8 mouse cellular contexts compared by ENCODE assay signal in the genomic region with DNA sequence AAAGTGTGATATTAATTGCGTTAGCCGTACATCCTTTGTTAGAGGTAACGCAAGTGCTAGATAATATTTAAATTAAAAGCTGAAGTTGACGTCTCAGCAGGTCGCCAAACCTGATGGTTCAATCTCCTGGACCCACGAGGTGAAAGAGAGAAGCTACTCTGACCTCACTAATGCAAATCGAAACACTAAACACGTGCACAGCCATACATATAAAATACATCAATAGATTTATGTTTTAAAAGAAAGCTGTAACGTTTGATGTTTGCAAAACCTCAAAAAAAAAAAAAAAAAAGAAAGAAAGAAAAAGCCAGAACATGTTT. TPM values are rescaled to one million over a fixed set of nuclear protein-coding genes. Genes with fewer than 3 reads are reported as not detected.
DNase-seq lines count a peak whose midpoint lies in the region; ATAC-seq lines count a peak whose summit lies in the region.

No protein-coding gene starts in this region.

- H3K27me3 ChIP-seq in erythroblast, embryonic 14.5 days (ENCODE audit: control insufficient read depth): no peaks in the 10 kb centered on the region
- no peaks in the 10 kb centered on the region for H3K27me3 ChIP-seq in forebrain, embryonic 16.5 days (replicated peaks; ENCODE audit: control insufficient read depth, insufficient read depth, low read length)

- peak overlapping the region; percentile 95 for H3K4me3 ChIP-seq in erythroblast, embryonic 14.5 days (replicated peaks)
- H3K4me3 ChIP-seq in forebrain, embryonic 16.5 days (replicated peaks; ENCODE audit: low read length): peak overlapping the region; percentile 68
- H3K4me3 ChIP-seq in macrophage (ENCODE audit: inconsistent target): peak overlapping the region; percentile 83

- peak overlapping the region; percentile 88 for H3K9ac ChIP-seq in forebrain, embryonic 16.5 days (replicated peaks; ENCODE audit: low read depth, low read length)

- H3K9me3 ChIP-seq in erythroblast, embryonic 14.5 days (ENCODE audit: control insufficient read depth, low read length): peaks cover 2% of the 10 kb centered on the region; the same call in 1 of the 2 replicates
- no peaks in the 10 kb centered on the region for H3K9me3 ChIP-seq in forebrain, embryonic 16.5 days (ENCODE audit: control insufficient read depth, low read length)

- no peak for ATAC-seq in erythroblast, adult 5-6 weeks (replicated peaks; ENCODE audit: low FRiP score, poor library complexity, severe bottlenecking)
- no peak for ATAC-seq in forebrain, embryonic 16.5 days

- H3K27ac ChIP-seq in forebrain, embryonic 16.5 days (ENCODE audit: low read length): no peak overlapping the region
- H3K27ac ChIP-seq in macrophage: no peak overlapping the region

- H3K4me1 ChIP-seq in erythroblast, embryonic 14.5 days (ENCODE audit: control insufficient read depth): peaks cover 65% of the 10 kb centered on the region
- peaks cover 8% of the 10 kb centered on the region for H3K4me1 ChIP-seq in forebrain, embryonic 16.5 days (replicated peaks; ENCODE audit: control insufficient read depth, insufficient read depth, low read length)

- peak overlapping the region; percentile 70 for H3K4me2 ChIP-seq in forebrain, embryonic 16.5 days (ENCODE audit: low read length)

- H3K36me3 ChIP-seq in erythroblast, embryonic 14.5 days (ENCODE audit: control insufficient read depth): peaks cover 37% of the 10 kb centered on the region
- peaks cover 6% of the 10 kb centered on the region; the same call in 1 of the 2 replicates for H3K36me3 ChIP-seq in forebrain, embryonic 16.5 days (ENCODE audit: control insufficient read depth, insufficient read depth)
- H3K36me3 ChIP-seq in macrophage (ENCODE audit: inconsistent target): peaks cover 7% of the 10 kb centered on the region; the same call in 1 of the 2 replicates

- DNase-seq in CD4-positive helper T cell, adult 2 months (ENCODE audit: low read depth, low spot score): peak; percentile 59
- DNase-seq in urinary bladder, adult 2 months (ENCODE audit: low spot score): no peak
- no peak for DNase-seq in frontal cortex, postnatal 36 days (ENCODE audit: low spot score in 2 of 2)
- DNase-seq in adrenal gland, postnatal 36 days: no peak

- WGBS in forebrain, embryonic 16.5 days: 8% methylated on average over 9 of the region's 9 CpGs
- 2% methylated on average over 7 of the region's 9 CpGs for WGBS in macrophage (ENCODE audit: missing documents)

- peaks cover 36% of the 10 kb centered on the region for H3K79me2 ChIP-seq in macrophage (ENCODE audit: inconsistent target)

RNA-seq across cellular contexts. Expression of gene Tstd3, which starts 9.9 kb away (rescaled TPM):
- polyA plus RNA-seq in erythroblast, embryonic 14.5 days (2012): 0.54 and 0.60 TPM in 2 replicates
- 7.3 and 12.9 TPM in 2 replicates for total RNA-seq in erythroblast, adult 5-6 weeks (2015; ENCODE audit: low replicate concordance)
- total RNA-seq in erythroblast, adult 5-6 weeks (2017; ENCODE audit: low replicate concordance): 4.9 and 7.5 TPM in 2 replicates
- 12.1 and 14.9 TPM in 2 replicates for polyA plus RNA-seq in forebrain, embryonic 16.5 days (2015; fragmentation: Nextera tagmentation; extraction: Ambion mirVana)
- 1 to 10 TPM in 14 of 26 experiments, under 1 TPM in 7, not detected in 5; 0.54 to 5.3 (median 2.5) TPM for total RNA-seq in macrophage (2018; cell fraction: chromatin; rRNA removed)
- total RNA-seq in macrophage (2018; cell fraction: cytosol; rRNA removed): 10 to 100 TPM; 13.1 to 35.4 (median 26.7) TPM
- total RNA-seq in macrophage (2018; cell fraction: nucleus; rRNA removed): 10 to 100 TPM in 3 of 26 experiments, 1 to 10 TPM in 23; 1.3 to 15.9 (median 5.6) TPM
- 17.1 to 36.6 TPM (median 27.0 TPM) in 3 replicates for polyA plus RNA-seq in macrophage (2018)
- 19.3 and 22.2 TPM in 2 replicates for polyA plus RNA-seq in urinary bladder, adult 2 months (2012; rRNA removed)
- 10 to 100 TPM in 1 of 2 experiments, 1 to 10 TPM in 1; 6.4 to 12.9 TPM for total RNA-seq in adrenal gland, postnatal 36 days (2021)

RNA-seq across cellular contexts. Expression of gene Usp45, which starts 9.9 kb away (rescaled TPM):
- polyA plus RNA-seq in erythroblast, embryonic 14.5 days (2012): 0.33 and 0.43 TPM in 2 replicates
- 26.3 and 28.1 TPM in 2 replicates for total RNA-seq in erythroblast, adult 5-6 weeks (2015; ENCODE audit: low replicate concordance)
- 22.7 and 27.5 TPM in 2 replicates for total RNA-seq in erythroblast, adult 5-6 weeks (2017; ENCODE audit: low replicate concordance)
- polyA plus RNA-seq in forebrain, embryonic 16.5 days (2015; fragmentation: Nextera tagmentation; extraction: Ambion mirVana): 9.2 and 10.1 TPM in 2 replicates
- 10 to 100 TPM; 13.8 to 87.5 (median 40.7) TPM for total RNA-seq in macrophage (2018; cell fraction: chromatin; rRNA removed)
- 10 to 100 TPM; 10.2 to 21.6 (median 16.3) TPM for total RNA-seq in macrophage (2018; cell fraction: cytosol; rRNA removed)
- total RNA-seq in macrophage (2018; cell fraction: nucleus; rRNA removed): 10 to 100 TPM; 13.5 to 65.0 (median 25.4) TPM
- polyA plus RNA-seq in macrophage (2018): 11.5 to 13.5 TPM (median 11.8 TPM) in 3 replicates
- polyA plus RNA-seq in urinary bladder, adult 2 months (2012; rRNA removed): 11.0 and 11.5 TPM in 2 replicates
- total RNA-seq in adrenal gland, postnatal 36 days (2021): 10 to 100 TPM; 16.8 to 23.6 TPM

RNA-seq across cellular contexts. Expression of gene Ccnc, which starts 49.4 kb away (rescaled TPM):
- polyA plus RNA-seq in erythroblast, embryonic 14.5 days (2012): 0.04 and 0.11 TPM in 2 replicates
- total RNA-seq in erythroblast, adult 5-6 weeks (2015; ENCODE audit: low replicate concordance): 17.5 and 28.0 TPM in 2 replicates
- 19.7 and 23.0 TPM in 2 replicates for total RNA-seq in erythroblast, adult 5-6 weeks (2017; ENCODE audit: low replicate concordance)
- 68.4 and 68.5 TPM in 2 replicates for polyA plus RNA-seq in forebrain, embryonic 16.5 days (2015; fragmentation: Nextera tagmentation; extraction: Ambion mirVana)
- 10 to 100 TPM in 24 of 26 experiments, 1 to 10 TPM in 2; 8.7 to 55.0 (median 33.5) TPM for total RNA-seq in macrophage (2018; cell fraction: chromatin; rRNA removed)
- 10 to 100 TPM; 15.9 to 22.8 (median 19.6) TPM for total RNA-seq in macrophage (2018; cell fraction: cytosol; rRNA removed)
- total RNA-seq in macrophage (2018; cell fraction: nucleus; rRNA removed): 10 to 100 TPM in 23 of 26 experiments, 1 to 10 TPM in 3; 7.7 to 47.5 (median 30.6) TPM
- polyA plus RNA-seq in macrophage (2018): 17.4 to 23.4 TPM (median 18.3 TPM) in 3 replicates
- polyA plus RNA-seq in urinary bladder, adult 2 months (2012; rRNA removed): 17.7 and 21.3 TPM in 2 replicates
- total RNA-seq in adrenal gland, postnatal 36 days (2021): 10 to 100 TPM; 21.4 to 25.2 TPM

Comparison
In these comparisons a context has a peak if more than half of its experiments do, and no peak if none do; other contexts are left out.
1. RNA of gene Ccnc, which starts 49.4 kb away (polyA plus RNA-seq): 68.4 to 68.5 TPM in forebrain, embryonic 16.5 days, 17.7 to 21.3 TPM in urinary bladder, adult 2 months and 17.4 to 23.4 TPM in macrophage; 0.04 to 0.11 TPM in erythroblast, embryonic 14.5 days; every median in the first group is over 10 times any median in the second.
2. Peak in every context shown above with its lines, with median percentiles within 50 percentile points of each other: H3K4me3 ChIP-seq.